Mouse (Mus musculus): ENCODE data around the gene Ccdc27. TPM values are rescaled to one million over a fixed set of nuclear protein-coding genes. Genes with fewer than 3 reads are reported as not detected.

Gene Ccdc27
- polyA plus RNA-seq (2015; fragmentation: Nextera tagmentation; extraction: Ambion mirVana) = not detected in 2 replicates

- no peak within 1 kb of the TSS for H3K27ac ChIP-seq (ENCODE audit: low read length)
- H3K9me3 ChIP-seq (ENCODE audit: control insufficient read depth, low read length) = no peaks in the 10 kb centered on the region
- no peaks in the 10 kb centered on the region for H3K27me3 ChIP-seq (ENCODE audit: control insufficient read depth, insufficient read depth, low read depth, low read length)
- no peaks in the 10 kb centered on the region for H3K36me3 ChIP-seq (ENCODE audit: control insufficient read depth, insufficient read depth, low read length)
- no peaks in the 10 kb centered on the region for H3K4me1 ChIP-seq (replicated peaks; ENCODE audit: control insufficient read depth, insufficient read depth, low read length)
- no peak within 1 kb of the TSS for H3K4me2 ChIP-seq (ENCODE audit: low read depth, low read length)
- 77% methylated on average over 9 of the region's 9 CpGs for WGBS
- H3K4me3 ChIP-seq (ENCODE audit: low read length) = no peak within 1 kb of the TSS
- ATAC-seq (ENCODE audit: low read depth) = no peak
- H3K9ac ChIP-seq (ENCODE audit: low read length) = no peak within 1 kb of the TSS
Observed at GRCm38 (mm10) chr4:154042577-154042976, at the start of gene Ccdc27. Gene Ccdc27, minus strand, starts transcription at chr4:154042677.

GRCm38 (mm10) chr4:154091356-154091755 is 48.9 kb upstream of the Ccdc27 start:
- Histone ChIP-seq H3K27ac (ENCODE audit: low read length) (no peak overlapping the region), H3K4me1 (replicated peaks; ENCODE audit: control insufficient read depth, insufficient read depth, low read length) (no peaks in the 10 kb centered on the region), H3K27me3 (ENCODE audit: control insufficient read depth, insufficient read depth, low read depth, low read length) (no peaks in the 10 kb centered on the region; the same call in 1 of the 2 replicates), H3K4me2 (ENCODE audit: low read depth, low read length) (no peak overlapping the region), H3K36me3 (ENCODE audit: control insufficient read depth, insufficient read depth, low read length) (no peaks in the 10 kb centered on the region), H3K4me3 (ENCODE audit: low read length) (no peak overlapping the region), H3K9me3 (ENCODE audit: control insufficient read depth, low read length) (no peaks in the 10 kb centered on the region), H3K9ac (ENCODE audit: low read length) (no peak overlapping the region)
- ATAC-seq (ENCODE audit: low read depth) = no peak
- 68% methylated on average over 8 of the region's 8 CpGs for WGBS

GRCm38 (mm10) chr4:154089205-154089604 is 46.7 kb upstream of the Ccdc27 start:
- 36% methylated on average over 5 of the region's 5 CpGs for WGBS
- H3K27me3 ChIP-seq (ENCODE audit: control insufficient read depth, insufficient read depth, low read depth, low read length) = no peaks in the 10 kb centered on the region; the same call in 1 of the 2 replicates
- H3K4me3 ChIP-seq (ENCODE audit: low read length) = no peak overlapping the region
- no peak overlapping the region for H3K4me2 ChIP-seq (ENCODE audit: low read depth, low read length)
- no peak overlapping the region for H3K27ac ChIP-seq (ENCODE audit: low read length)
- no peaks in the 10 kb centered on the region for H3K9me3 ChIP-seq (ENCODE audit: control insufficient read depth, low read length)
- no peak for ATAC-seq (ENCODE audit: low read depth)
- no peaks in the 10 kb centered on the region for H3K4me1 ChIP-seq (replicated peaks; ENCODE audit: control insufficient read depth, insufficient read depth, low read length)
- H3K9ac ChIP-seq (ENCODE audit: low read length) = no peak overlapping the region
- no peaks in the 10 kb centered on the region for H3K36me3 ChIP-seq (ENCODE audit: control insufficient read depth, insufficient read depth, low read length)

DNA sequence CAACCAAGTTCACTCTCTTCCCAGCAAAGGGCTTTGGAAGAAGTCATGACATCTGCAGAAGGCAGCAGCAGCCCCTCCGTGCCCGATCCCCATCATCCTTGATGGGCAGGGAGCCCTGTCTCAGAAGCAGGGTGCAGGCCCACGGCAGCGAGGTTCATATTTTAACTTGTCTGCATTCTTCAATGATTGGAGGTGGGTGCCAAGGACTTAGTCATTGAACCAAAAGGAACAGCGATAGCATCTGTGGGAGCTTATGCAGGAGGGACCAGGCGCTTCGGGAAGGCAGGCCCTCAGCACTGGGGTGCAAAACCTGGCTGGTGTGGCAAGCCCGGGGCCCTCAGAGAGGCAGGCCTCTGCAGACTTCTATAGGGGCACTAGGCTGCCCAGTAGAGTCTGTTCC is 44.0 kb upstream of the Ccdc27 start:
- no peak overlapping the region for H3K4me2 ChIP-seq (ENCODE audit: low read depth, low read length)
- no peaks in the 10 kb centered on the region for H3K9me3 ChIP-seq (ENCODE audit: control insufficient read depth, low read length)
- no peaks in the 10 kb centered on the region for H3K4me1 ChIP-seq (replicated peaks; ENCODE audit: control insufficient read depth, insufficient read depth, low read length)
- WGBS = 81% methylated on average over 8 of the region's 8 CpGs
- H3K9ac ChIP-seq (ENCODE audit: low read length) = no peak overlapping the region
- H3K27ac ChIP-seq (ENCODE audit: low read length) = no peak overlapping the region
- peaks cover 14% of the 10 kb centered on the region for H3K27me3 ChIP-seq (ENCODE audit: control insufficient read depth, insufficient read depth, low read depth, low read length)
- ATAC-seq (ENCODE audit: low read depth) = no peak
- no peak overlapping the region for H3K4me3 ChIP-seq (ENCODE audit: low read length)
- H3K36me3 ChIP-seq (ENCODE audit: control insufficient read depth, insufficient read depth, low read length) = no peaks in the 10 kb centered on the region

DNA sequence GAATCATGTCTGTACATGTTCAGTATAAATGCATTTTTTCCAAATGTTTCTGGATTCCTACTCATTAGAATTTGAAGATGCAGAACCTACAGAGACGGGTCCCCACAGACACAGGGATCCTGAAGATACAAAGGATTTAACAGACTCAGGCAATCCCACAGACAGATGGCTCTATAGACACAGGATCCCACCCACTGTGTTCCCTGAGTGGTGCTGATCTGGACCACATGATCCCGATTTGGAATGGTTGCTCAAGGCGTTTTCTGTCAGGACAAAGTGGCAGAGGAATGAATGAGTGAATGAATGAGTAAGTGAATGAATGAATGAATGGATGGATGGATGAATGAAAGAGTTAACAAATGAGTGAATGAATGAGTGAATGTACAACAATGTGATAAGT is 43.4 kb upstream of the Ccdc27 start:
- Histone ChIP-seq H3K4me3 (ENCODE audit: low read length) (no peak overlapping the region), H3K4me1 (replicated peaks; ENCODE audit: control insufficient read depth, insufficient read depth, low read length) (no peaks in the 10 kb centered on the region), H3K4me2 (ENCODE audit: low read depth, low read length) (no peak overlapping the region), H3K27me3 (ENCODE audit: control insufficient read depth, insufficient read depth, low read depth, low read length) (peaks cover 20% of the 10 kb centered on the region), H3K27ac (ENCODE audit: low read length) (no peak overlapping the region), H3K9me3 (ENCODE audit: control insufficient read depth, low read length) (no peaks in the 10 kb centered on the region), H3K36me3 (ENCODE audit: control insufficient read depth, insufficient read depth, low read length) (no peaks in the 10 kb centered on the region), H3K9ac (ENCODE audit: low read length) (no peak overlapping the region)
- no peak for ATAC-seq (ENCODE audit: low read depth)
- WGBS = 64% methylated on average over 3 of the region's 3 CpGs

DNA sequence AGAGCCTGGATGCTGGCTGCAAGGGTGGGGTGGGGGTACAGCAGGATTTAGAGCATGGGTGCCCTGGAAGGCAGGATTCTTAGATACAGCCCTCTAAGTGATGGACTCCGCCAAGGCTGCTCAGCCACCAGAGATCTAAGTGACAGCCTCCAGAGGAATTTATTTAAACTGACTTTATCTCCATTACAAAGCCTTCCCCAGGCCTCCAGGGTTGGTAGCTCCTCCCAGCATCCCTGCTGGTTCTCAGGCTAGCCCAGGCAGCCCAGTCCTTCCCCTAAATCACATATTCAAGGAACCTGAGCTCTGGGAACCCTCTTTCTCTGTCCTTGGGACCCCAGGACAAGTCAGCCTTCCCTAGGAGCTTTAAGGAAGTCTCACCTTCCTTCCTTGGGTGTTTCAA is 39.5 kb upstream of the Ccdc27 start:
- no peak for ATAC-seq (ENCODE audit: low read depth)
- Histone ChIP-seq H3K9ac (ENCODE audit: low read length) (no peak overlapping the region), H3K9me3 (ENCODE audit: control insufficient read depth, low read length) (no peaks in the 10 kb centered on the region), H3K4me2 (ENCODE audit: low read depth, low read length) (no peak overlapping the region), H3K36me3 (ENCODE audit: control insufficient read depth, insufficient read depth, low read length) (no peaks in the 10 kb centered on the region), H3K4me3 (ENCODE audit: low read length) (no peak overlapping the region), H3K27ac (ENCODE audit: low read length) (no peak overlapping the region), H3K27me3 (ENCODE audit: control insufficient read depth, insufficient read depth, low read depth, low read length) (peaks cover 29% of the 10 kb centered on the region), H3K4me1 (replicated peaks; ENCODE audit: control insufficient read depth, insufficient read depth, low read length) (no peaks in the 10 kb centered on the region)
- 0% methylated on average over 1 of the region's 1 CpGs for WGBS

- no peak for ATAC-seq (ENCODE audit: low read depth)
- Histone ChIP-seq H3K27me3 (ENCODE audit: control insufficient read depth, insufficient read depth, low read depth, low read length) (peaks cover 29% of the 10 kb centered on the region), H3K4me1 (replicated peaks; ENCODE audit: control insufficient read depth, insufficient read depth, low read length) (no peaks in the 10 kb centered on the region), H3K9ac (ENCODE audit: low read length) (no peak overlapping the region), H3K4me2 (ENCODE audit: low read depth, low read length) (no peak overlapping the region), H3K4me3 (ENCODE audit: low read length) (no peak overlapping the region), H3K27ac (ENCODE audit: low read length) (no peak overlapping the region), H3K36me3 (ENCODE audit: control insufficient read depth, insufficient read depth, low read length) (no peaks in the 10 kb centered on the region), H3K9me3 (ENCODE audit: control insufficient read depth, low read length) (no peaks in the 10 kb centered on the region)
- 2% methylated on average over 13 of the region's 13 CpGs for WGBS
Observed at GRCm38 (mm10) chr4:154081021-154081420, 38.5 kb upstream of the Ccdc27 start.

DNA sequence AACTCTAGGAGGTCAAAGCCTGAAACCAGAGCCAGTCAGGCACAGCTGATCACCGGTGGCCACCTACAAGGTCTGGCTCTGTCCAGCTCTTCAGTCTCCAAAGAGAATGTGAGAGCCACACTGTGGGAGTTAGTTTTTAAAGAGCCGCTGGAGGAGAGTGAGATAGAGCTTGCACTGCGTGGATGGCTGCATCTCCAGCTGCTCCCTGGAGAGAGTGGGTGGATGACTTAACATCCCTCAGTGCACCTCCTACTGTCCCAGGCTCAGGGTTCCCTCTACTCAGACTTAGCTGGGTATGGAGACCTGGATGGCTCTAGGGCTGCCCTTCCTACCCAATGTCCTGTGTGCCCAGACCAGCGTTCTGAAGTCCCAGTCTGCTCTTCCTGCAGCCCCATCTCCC is 37.7 kb upstream of the Ccdc27 start:
- Histone ChIP-seq H3K9ac (ENCODE audit: low read length) (no peak overlapping the region), H3K27ac (ENCODE audit: low read length) (no peak overlapping the region), H3K4me2 (ENCODE audit: low read depth, low read length) (no peak overlapping the region), H3K4me3 (ENCODE audit: low read length) (no peak overlapping the region), H3K4me1 (replicated peaks; ENCODE audit: control insufficient read depth, insufficient read depth, low read length) (no peaks in the 10 kb centered on the region), H3K27me3 (ENCODE audit: control insufficient read depth, insufficient read depth, low read depth, low read length) (peaks cover 29% of the 10 kb centered on the region), H3K36me3 (ENCODE audit: control insufficient read depth, insufficient read depth, low read length) (no peaks in the 10 kb centered on the region), H3K9me3 (ENCODE audit: control insufficient read depth, low read length) (no peaks in the 10 kb centered on the region)
- ATAC-seq (ENCODE audit: low read depth) = no peak
- WGBS = 61% methylated on average over 4 of the region's 4 CpGs

DNA sequence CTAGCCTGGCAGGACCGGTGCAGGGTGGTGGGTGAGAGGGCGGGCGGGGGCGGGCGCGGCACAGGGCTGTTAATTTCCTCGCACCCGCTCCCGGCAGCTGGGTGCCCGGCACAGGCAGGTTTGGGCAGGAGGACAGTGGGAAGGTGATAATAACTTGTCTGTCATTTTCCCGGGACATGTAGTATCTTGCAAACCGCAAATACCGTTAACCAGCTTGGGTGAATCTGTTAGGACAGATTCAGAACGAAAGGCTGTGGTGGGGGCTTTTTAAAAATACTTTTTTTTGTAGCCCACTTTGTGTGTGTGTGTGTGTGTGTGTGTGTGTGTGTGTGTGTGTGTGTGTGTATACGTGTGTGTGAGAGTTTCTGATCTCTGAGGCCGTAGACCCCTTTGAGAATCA is 29.5 kb upstream of the Ccdc27 start:
- Histone ChIP-seq H3K27ac (ENCODE audit: low read length) (no peak overlapping the region), H3K4me1 (replicated peaks; ENCODE audit: control insufficient read depth, insufficient read depth, low read length) (no peaks in the 10 kb centered on the region), H3K36me3 (ENCODE audit: control insufficient read depth, insufficient read depth, low read length) (no peaks in the 10 kb centered on the region), H3K9ac (ENCODE audit: low read length) (no peak overlapping the region), H3K4me3 (ENCODE audit: low read length) (no peak overlapping the region), H3K27me3 (ENCODE audit: control insufficient read depth, insufficient read depth, low read depth, low read length) (peaks cover 24% of the 10 kb centered on the region), H3K9me3 (ENCODE audit: control insufficient read depth, low read length) (no peaks in the 10 kb centered on the region), H3K4me2 (ENCODE audit: low read depth, low read length) (no peak overlapping the region)
- no peak for ATAC-seq (ENCODE audit: low read depth)
- 12% methylated on average over 15 of the region's 16 CpGs for WGBS

DNA sequence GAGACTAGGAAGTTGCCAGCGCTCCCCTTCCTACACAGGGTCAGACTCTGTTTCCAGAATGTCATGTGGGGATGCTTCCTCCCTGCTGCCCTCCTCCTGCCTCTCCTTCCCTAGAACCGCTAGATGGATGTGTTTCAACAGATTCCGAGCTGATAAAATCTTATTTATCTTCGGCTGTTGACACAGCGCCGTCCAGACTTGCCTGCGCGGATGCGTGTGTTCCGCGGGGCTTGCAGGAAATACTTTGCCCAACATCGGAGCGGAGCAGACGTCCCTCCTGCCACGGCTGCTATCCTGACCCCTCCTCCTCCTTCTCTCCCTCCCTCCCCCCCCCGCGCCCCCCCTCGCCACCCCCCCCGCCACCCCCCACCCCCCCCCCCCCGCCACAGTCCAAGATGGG is 29.0 kb upstream of the Ccdc27 start:
- ATAC-seq (ENCODE audit: low read depth) = no peak

More for the DNA sequence above, 29.0 kb upstream of the Ccdc27 start:
- H3K9ac ChIP-seq (ENCODE audit: low read length) = no peak overlapping the region
- H3K4me2 ChIP-seq (ENCODE audit: low read depth, low read length) = no peak overlapping the region
- no peaks in the 10 kb centered on the region for H3K36me3 ChIP-seq (ENCODE audit: control insufficient read depth, insufficient read depth, low read length)
- no peaks in the 10 kb centered on the region for H3K9me3 ChIP-seq (ENCODE audit: control insufficient read depth, low read length)
- H3K4me3 ChIP-seq (ENCODE audit: low read length) = no peak overlapping the region
- H3K27ac ChIP-seq (ENCODE audit: low read length) = no peak overlapping the region
- WGBS = 1% methylated on average over 15 of the region's 20 CpGs
- H3K4me1 ChIP-seq (replicated peaks; ENCODE audit: control insufficient read depth, insufficient read depth, low read length) = no peaks in the 10 kb centered on the region
- peaks cover 24% of the 10 kb centered on the region for H3K27me3 ChIP-seq (ENCODE audit: control insufficient read depth, insufficient read depth, low read depth, low read length)

Measured in lung, embryonic 16.5 days (tissue).